Mouse (Mus musculus): ENCODE measurements around the gene Parm1.

Gene Parm1

DNA sequence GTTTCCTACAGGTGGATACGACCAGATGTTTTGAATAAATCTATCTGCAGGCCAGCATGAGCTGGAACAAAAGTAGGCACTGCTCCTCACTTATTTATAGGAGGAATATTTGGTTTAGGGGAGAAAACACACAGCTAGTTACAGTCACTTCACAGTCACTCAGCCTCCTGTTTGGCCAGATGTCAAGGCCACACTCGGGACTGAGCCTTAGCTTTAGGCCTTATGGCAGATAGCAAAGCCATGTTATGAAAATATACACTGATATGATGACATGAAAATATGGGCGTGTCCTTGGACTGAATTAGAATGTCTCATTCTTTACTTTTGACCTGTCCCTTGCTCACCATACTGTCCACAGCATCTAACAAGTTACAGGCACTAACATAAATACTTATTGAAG lies 137.8 kb downstream of the Parm1 start:
- DNase-seq = no peak

GRCm38 (mm10) chr5:91662715-91663114 lies 145.3 kb downstream of the Parm1 start:
- no peak for DNase-seq

DNA sequence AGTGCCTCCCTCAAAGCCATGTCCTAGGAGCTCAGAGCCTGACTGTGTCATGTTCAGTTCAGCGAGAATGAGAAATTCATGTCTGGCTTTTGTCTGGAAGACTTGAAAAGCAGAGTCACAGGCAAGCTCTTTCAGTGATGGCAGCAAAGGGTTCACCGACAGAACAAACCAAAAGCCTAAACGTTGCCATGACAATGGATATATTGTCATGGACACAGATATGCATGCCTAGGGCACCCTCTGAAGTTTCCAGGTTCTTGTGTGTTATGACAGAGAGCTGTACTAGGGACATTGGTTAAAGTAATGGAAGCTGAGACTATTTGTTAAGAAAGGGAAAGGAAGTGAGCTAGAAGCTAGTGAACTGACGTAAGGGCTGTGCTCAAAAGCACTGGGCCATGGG lies 149.7 kb downstream of the Parm1 start:
- no peak for DNase-seq

GRCm38 (mm10) chr5:91669235-91669634 lies 151.8 kb downstream of the Parm1 start:
- DNase-seq = no peak

Data from cerebellum, postnatal 14 days (tissue).